Mouse (Mus musculus) liver, adult 2 months (tissue): ENCODE measurements around the gene C1ra. TPM values are rescaled to one million over a fixed set of nuclear protein-coding genes. Genes with fewer than 3 reads are reported as not detected.
"Not testable (repeated sequence)": the region's sequence is repeated elsewhere in the genome, so short reads cannot be mapped to it uniquely, and the experiment has no call there.

Source experiments
- DNase-seq: peaks from one replicate; pipeline ENCODE4 v3.0.0-alpha.2; 2011; ENCODE audit warnings: low read depth, low spot score; ENCODE audit errors: extremely low read depth
- H3K27ac ChIP-seq: fragments of 200-500 bp; replicated peaks from 2 replicates; pipeline ENCODE4 v1.5.1; 2012; ENCODE audit warnings: low read depth, mild to moderate bottlenecking, control low read depth, inconsistent platforms, low read length; ENCODE audit not compliant: insufficient read depth
- H3K27me3 ChIP-seq: fragments of 200-500 bp; 2 replicates; pipeline ENCODE4 v1.6.1; 2012; ENCODE audit warnings: mild to moderate bottlenecking, moderate library complexity, low read length, inconsistent platforms; ENCODE audit not compliant: control insufficient read depth, insufficient read depth
- H3K36me3 ChIP-seq: fragments of 200-500 bp; 2 replicates; pipeline ENCODE4 v1.6.1; 2012; ENCODE audit warnings: low read length, inconsistent platforms; ENCODE audit not compliant: control insufficient read depth, insufficient read depth
- H3K4me1 ChIP-seq: fragments of 200-500 bp; 2 replicates; pipeline ENCODE4 v1.6.1; 2011; ENCODE audit warnings: low read length; ENCODE audit not compliant: control insufficient read depth, insufficient read depth
- H3K4me3 ChIP-seq: fragments of 200-500 bp; 2 replicates; pipeline ENCODE4 v1.5.1; 2011; ENCODE audit warnings: low read depth, mild to moderate bottlenecking, control low read depth, low read length, moderate library complexity; ENCODE audit not compliant: insufficient read depth
- H3K79me2 ChIP-seq: fragments of 200-500 bp; 2 replicates; pipeline ENCODE4 v1.6.1; 2012; ENCODE audit warnings: inconsistent platforms, mild to moderate bottlenecking, low read length, moderate library complexity; ENCODE audit not compliant: control insufficient read depth, insufficient read depth
- H3K9ac ChIP-seq: fragments of 200-500 bp; 2 replicates; pipeline ENCODE4 v1.6.1; 2012; ENCODE audit warnings: low read depth, mild to moderate bottlenecking, control low read depth, inconsistent platforms, low read length
- CTCF ChIP-seq: fragments of 200-500 bp; IDR thresholded peaks from 2 replicates; pipeline ENCODE4 v1.5.1; 2011; ENCODE audit warnings: low read depth, low read length, control low read depth
- POLR2A ChIP-seq: fragments of 200-500 bp; IDR thresholded peaks from 2 replicates; pipeline ENCODE4 v1.6.1; 2011; ENCODE audit warnings: low read length, control low read depth; ENCODE audit not compliant: insufficient read depth; ENCODE audit errors: extremely low read depth
- WGBS: fragments of 180-500 bp; shearing (Covaris S2); methylation state at CpG from one replicate; pipeline ENCODE4 v1.1.7; 2018; 5-methylcytosine and 5-hydroxymethylcytosine counted together
- polyA plus RNA-seq: library from polyadenylated mRNA; depleted of rRNA; stranded (reverse); fragments of >200 nt; gene quantifications from 2 replicates; pipeline ENCODE4 v1.2.3, GENCODE M21; 2012
- total RNA-seq: library from RNA; depleted of rRNA; stranded (reverse); fragments of >200 nt; gene quantifications from 2 replicates; pipeline ENCODE4 v1.2.3, GENCODE M21; 2014

Gene C1ra
- total and polyA plus RNA-seq, 2 experiments, result 119 to 165 TPM

DNA sequence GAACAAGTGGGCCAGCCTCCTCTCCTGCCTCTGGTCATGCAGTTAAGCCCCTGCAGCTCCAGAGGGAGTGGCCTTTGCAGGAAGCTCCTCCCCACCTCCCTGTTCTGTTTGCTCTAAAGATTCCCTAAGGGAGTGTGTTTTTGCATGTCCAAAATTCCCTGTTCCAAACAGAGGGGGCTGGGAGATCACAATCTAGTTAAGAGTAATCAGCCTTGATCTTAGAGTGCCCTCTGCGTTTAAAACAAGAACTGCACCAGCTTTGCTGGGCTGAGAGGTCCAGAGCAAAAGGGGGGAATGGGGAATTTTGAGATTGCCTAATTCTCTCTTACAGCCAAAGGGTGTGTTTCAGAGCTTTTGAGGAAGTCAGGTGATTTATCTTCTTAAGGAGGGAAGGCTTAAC lies 30.1 kb downstream of the C1ra start, which contains the start of gene C1s1:
TSS of gene C1s1 (minus strand) at position 76 of the 400 bp plus-strand sequence.
- not testable (repeated sequence) for H3K4me1 ChIP-seq, H3K79me2 ChIP-seq, H3K27me3 ChIP-seq
- peak; percentile 39 for TF ChIP-seq CTCF
- Histone ChIP-seq H3K4me3 (peak within 1 kb of the TSS; percentile 27), H3K36me3 (peaks cover 14% of the 10 kb centered on the region), H3K9ac (peak within 1 kb of the TSS; percentile 73), H3K27ac (peak within 1 kb of the TSS; percentile 43)
- 0% methylated on average over 1 of the region's 1 CpGs for WGBS
- peak; percentile 66 for DNase-seq

DNA sequence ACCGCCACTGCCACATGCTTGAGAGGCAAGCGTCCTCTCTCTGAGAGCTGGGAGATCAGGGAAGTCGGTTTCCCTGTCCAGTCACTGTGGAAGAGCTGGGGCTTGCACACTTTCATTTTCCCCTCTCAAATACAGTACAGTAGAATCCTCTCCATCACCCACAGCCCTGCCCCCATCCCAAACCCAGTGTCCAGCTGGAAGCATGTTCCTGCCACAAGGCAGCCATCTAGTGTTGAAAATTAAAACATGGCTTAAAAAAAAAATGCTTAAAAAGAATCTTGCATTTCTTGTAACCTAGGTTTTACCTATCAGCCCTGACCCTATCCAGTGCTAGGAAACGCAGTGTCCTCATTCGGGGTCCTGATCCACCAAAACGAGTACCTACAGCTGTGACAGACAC lies 32.3 kb downstream of the C1ra start:
- H3K27me3 ChIP-seq, result no peaks in the 10 kb centered on the region
- no peak overlapping the region for H3K4me3 ChIP-seq
- H3K27ac ChIP-seq, result no peak overlapping the region
- H3K9ac ChIP-seq, result no peak overlapping the region
- DNase-seq, result peak; percentile 26
- TF ChIP-seq POLR2A (no peak), CTCF (0 out of 2 replicates have a peak, but pooled peaks have one; percentile 34)
- peaks cover 4% of the 10 kb centered on the region; the same call in 1 of the 2 replicates for H3K4me1 ChIP-seq
- peaks cover 6% of the 10 kb centered on the region for H3K36me3 ChIP-seq
- WGBS, result 72% methylated on average over 6 of the region's 6 CpGs
- no peaks in the 10 kb centered on the region for H3K79me2 ChIP-seq

DNA sequence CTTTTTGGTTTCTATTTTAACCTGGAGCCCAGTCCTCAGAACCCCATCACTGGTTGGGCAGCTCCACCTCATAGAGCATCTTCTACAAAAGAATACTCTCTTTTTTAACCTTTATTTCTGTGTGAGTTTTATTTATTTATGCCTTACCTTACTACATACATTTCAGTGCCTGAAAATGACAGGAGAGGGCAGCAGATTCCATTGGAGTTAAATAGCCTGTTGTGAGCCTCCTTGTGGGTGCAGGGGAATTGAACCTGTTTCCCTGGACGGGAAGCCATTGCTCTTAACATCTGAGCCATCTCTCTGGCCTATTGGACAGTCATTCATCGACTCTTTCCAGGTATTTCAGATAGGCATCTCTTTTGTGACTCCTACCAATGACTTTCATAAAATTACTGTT lies 33.2 kb downstream of the C1ra start:
- Histone ChIP-seq H3K9ac (no peak overlapping the region), H3K36me3 (0 out of 2 replicates have a peak, but pooled peaks cover under 1% of the 10 kb centered on the region), H3K27ac (no peak overlapping the region), H3K27me3 (no peaks in the 10 kb centered on the region), H3K79me2 (no peaks in the 10 kb centered on the region), H3K4me1 (peaks cover 4% of the 10 kb centered on the region; the same call in 1 of the 2 replicates), H3K4me3 (no peak overlapping the region)
- no peak for DNase-seq
- 72% methylated on average over 2 of the region's 2 CpGs for WGBS
- no peak for TF ChIP-seq POLR2A
- 0 out of 2 replicates have a peak, but pooled peaks have one; percentile 1 for TF ChIP-seq CTCF

DNA sequence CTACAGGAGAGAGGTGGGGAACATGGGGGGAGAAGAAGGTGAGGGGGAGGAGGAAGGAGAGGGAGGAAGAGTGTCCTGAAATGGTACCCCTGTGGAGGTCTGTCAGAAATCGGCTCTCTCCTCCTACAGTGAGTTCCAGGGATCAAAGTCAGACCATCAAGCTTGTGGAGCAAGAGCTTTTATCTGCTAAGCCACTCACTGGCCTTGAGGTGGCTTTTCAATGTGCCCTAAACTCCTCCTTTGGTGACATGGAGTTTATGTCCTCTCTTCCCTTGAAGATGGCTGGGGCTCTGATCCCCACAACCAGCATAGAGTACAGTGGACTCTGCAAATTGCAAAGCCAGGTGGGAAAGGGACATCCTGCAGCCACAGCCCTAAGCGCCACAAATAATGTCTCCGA lies 35.8 kb downstream of the C1ra start:
- WGBS, result 78% methylated on average over 3 of the region's 3 CpGs
- not testable (repeated sequence) for DNase-seq, H3K36me3 ChIP-seq, H3K9ac ChIP-seq, H3K79me2 ChIP-seq, H3K27ac ChIP-seq, H3K4me1 ChIP-seq, H3K27me3 ChIP-seq, H3K4me3 ChIP-seq

DNA sequence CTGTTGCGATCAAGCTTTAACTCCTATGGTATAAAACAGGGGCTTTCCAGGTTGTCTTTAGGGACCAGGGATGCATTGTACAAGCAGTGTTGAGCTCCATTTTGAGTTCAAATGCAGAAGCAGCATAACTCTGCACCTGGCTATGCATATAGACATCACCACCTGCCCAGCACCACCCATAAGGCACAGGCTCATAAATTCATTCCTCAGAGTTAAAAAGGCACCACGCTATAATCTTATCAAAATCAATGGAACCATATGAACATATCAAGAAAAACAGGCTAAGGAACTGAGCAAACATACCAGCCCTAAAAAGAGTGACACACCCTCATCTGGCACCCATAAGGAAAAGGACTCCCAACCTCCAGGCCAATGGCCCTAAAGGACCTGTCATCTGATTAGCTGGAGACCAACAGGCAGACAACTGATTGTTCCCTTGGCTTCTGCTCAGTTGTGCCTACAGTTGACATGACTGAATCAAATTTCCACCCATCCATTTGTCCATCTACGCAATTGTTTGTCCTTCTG lies 36.9 kb downstream of the C1ra start:
- no peaks in the 10 kb centered on the region for H3K79me2 ChIP-seq
- TF ChIP-seq POLR2A, result no peak
- TF ChIP-seq CTCF, result no peak
- no peak overlapping the region for H3K27ac ChIP-seq
- 93% methylated on average over 3 of the region's 3 CpGs for WGBS
- no peak overlapping the region for H3K9ac ChIP-seq
- H3K4me3 ChIP-seq, result no peak overlapping the region
- H3K4me1 ChIP-seq, result no peaks in the 10 kb centered on the region
- no peaks in the 10 kb centered on the region for H3K36me3 ChIP-seq
- no peak for DNase-seq
- no peaks in the 10 kb centered on the region for H3K27me3 ChIP-seq

DNA sequence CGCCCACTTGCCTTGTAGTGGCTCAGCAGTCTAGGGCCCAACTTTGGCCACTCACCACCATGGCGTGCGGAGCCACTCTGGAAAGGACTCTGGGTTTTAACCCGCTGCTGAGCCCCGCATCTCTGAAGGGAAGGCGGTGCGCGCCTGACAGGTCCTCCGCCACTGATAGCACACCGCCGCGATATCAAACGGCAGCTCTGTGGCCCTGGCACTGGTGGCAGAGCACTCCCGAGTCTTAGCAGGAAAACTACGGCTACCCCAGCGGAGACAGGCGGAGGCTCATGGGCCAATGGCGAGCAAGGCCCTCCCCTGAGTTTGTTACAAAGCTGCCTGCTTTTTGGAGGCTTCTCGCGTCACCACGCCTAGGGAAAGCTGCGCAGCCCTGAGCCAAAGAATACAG lies 40.6 kb downstream of the C1ra start:
- no peak for DNase-seq
- no peak overlapping the region for H3K9ac ChIP-seq
- no peaks in the 10 kb centered on the region for H3K36me3 ChIP-seq
- H3K4me1 ChIP-seq, result no peaks in the 10 kb centered on the region
- H3K79me2 ChIP-seq, result no peaks in the 10 kb centered on the region
- no peak overlapping the region for H3K4me3 ChIP-seq
- TF ChIP-seq POLR2A (no peak), CTCF (no peak)
- WGBS, result 74% methylated on average over 22 of the region's 22 CpGs
- no peaks in the 10 kb centered on the region for H3K27me3 ChIP-seq
- H3K27ac ChIP-seq, result no peak overlapping the region

DNA sequence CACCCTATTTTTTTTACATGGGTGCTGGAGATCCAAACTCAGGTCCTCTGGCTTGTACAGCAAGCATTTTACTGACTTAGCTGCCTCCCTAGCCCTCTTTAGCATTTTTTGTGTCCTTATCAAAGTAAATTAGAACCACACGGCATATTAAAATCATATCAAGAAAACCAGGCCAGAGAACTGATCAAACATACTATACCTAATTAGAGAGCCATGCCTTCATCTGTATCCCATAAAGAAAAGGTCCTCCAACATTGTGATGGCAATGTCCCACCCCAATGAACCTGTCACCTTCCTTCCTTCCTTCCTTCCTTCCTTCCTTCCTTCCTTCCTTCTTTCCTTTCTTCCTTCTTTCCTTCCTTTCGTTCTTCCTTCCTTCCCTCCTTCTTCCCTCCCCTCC lies 43.8 kb downstream of the C1ra start:
- not testable (repeated sequence) for H3K27me3 ChIP-seq, H3K4me1 ChIP-seq, H3K79me2 ChIP-seq, H3K36me3 ChIP-seq, H3K9ac ChIP-seq, H3K27ac ChIP-seq, H3K4me3 ChIP-seq, DNase-seq
- WGBS, result 76% methylated on average over 2 of the region's 2 CpGs

DNA sequence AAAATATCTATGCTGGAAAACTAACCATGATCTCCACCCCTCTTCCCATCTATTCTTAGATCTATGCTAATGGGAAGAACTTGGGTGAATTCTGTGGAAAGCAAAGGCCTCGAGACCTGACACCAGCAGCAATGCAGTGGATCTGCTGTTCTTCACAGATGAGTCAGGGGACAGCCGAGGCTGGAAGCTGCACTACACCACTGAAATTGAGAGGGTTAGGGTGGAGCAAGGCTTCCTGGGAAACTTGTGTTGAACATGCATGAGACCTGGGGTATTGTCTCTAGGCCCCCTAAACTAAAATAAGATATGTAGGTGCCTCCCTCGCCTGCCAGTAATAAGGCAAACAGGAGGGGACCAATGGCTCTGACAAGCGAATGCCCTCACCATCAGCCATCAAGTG lies 49.0 kb downstream of the C1ra start:
- not testable (repeated sequence) for H3K36me3 ChIP-seq, H3K4me3 ChIP-seq, H3K9ac ChIP-seq, H3K27me3 ChIP-seq, H3K27ac ChIP-seq, DNase-seq, H3K79me2 ChIP-seq, H3K4me1 ChIP-seq
- WGBS, result 90% methylated on average over 4 of the region's 4 CpGs

DNA sequence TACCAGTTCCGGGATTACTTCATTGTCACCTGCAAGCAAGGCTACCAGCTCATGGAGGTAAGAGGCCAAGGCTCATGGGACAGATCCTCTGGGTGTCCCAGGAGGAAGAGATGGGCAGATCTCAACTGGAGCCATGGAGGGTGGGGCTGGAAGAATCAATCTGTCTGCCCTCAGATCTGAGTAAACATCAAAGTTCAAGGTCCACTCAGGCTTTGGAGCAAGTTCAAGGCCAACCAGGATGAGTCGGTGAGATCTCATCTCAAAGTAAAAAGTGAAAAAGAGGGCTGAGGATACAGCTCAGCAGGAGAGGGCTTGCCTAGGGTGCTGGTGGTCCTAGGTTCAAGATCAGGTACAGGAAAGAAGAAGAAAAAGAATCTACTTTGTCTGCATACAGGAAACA lies 49.4 kb downstream of the C1ra start:
- H3K36me3 ChIP-seq, H3K4me3 ChIP-seq, H3K79me2 ChIP-seq, H3K4me1 ChIP-seq, H3K9ac ChIP-seq, H3K27ac ChIP-seq, H3K27me3 ChIP-seq: not testable (repeated sequence)
- peak; percentile 75 for DNase-seq
- WGBS, result 49% methylated on average over 2 of the region's 2 CpGs
